Mouse (Mus musculus) E14TG2a.4 (cell line): ENCODE data around the gene Ripk1.

ENCODE experiments used
- H3K27me3 ChIP-seq: 2 replicates; pipeline ENCODE4 v1.6.1; 2014; ENCODE audit warnings: low read length, control low read depth; ENCODE audit not compliant: insufficient read depth
- H3K36me3 ChIP-seq: 2 replicates; pipeline ENCODE4 v1.6.1; 2014; ENCODE audit warnings: low read length, control low read depth; ENCODE audit not compliant: insufficient read depth
- H3K4me1 ChIP-seq: replicated peaks from 2 replicates; pipeline ENCODE4 v1.6.1; 2014; ENCODE audit warnings: low read depth, low read length, control low read depth
- H3K4me3 ChIP-seq: replicated peaks from 2 replicates; pipeline ENCODE4 v1.5.1; 2014; ENCODE audit warnings: mild to moderate bottlenecking, low read length
- H3K9me3 ChIP-seq: 2 replicates; pipeline ENCODE4 v1.6.1; 2014; ENCODE audit warnings: low read length, control low read depth
- CTCF ChIP-seq: conservative IDR thresholded peaks from 2 replicates; pipeline ENCODE4 v1.5.1; 2014; ENCODE audit warnings: low read length
- NANOG ChIP-seq: IDR thresholded peaks from 2 replicates; pipeline ENCODE4 v1.6.1; 2014; ENCODE audit warnings: borderline replicate concordance, low read length, mixed read lengths
- POU5F1 ChIP-seq: IDR thresholded peaks from 2 replicates; pipeline ENCODE4 v1.6.1; 2014; ENCODE audit warnings: low read length, borderline replicate concordance

The Ripk1 gene

GRCm38 (mm10) chr13:34002058-34003006, at the start of gene Ripk1, which contains the start of gene Serpinb6a:
TSS of gene Ripk1 (plus strand) at chr13:34002363.
TSS of gene Serpinb6a (minus strand) at chr13:34002794.
- Histone ChIP-seq H3K9me3 (no peaks in the 10 kb centered on the region), H3K36me3 (no peaks in the 10 kb centered on the region), H3K4me3 (peak within 1 kb of the TSS; percentile 99), H3K4me1 (peaks cover 14% of the 10 kb centered on the region), H3K27me3 (no peaks in the 10 kb centered on the region)
- TF ChIP-seq CTCF (peak; percentile 27; the same call in 1 of the 2 replicates), NANOG (no peak), POU5F1 (no peak)

GRCm38 (mm10) chr13:33952947-33953346, 49.2 kb upstream of the Ripk1 start:
- Histone ChIP-seq H3K4me1 (no peaks in the 10 kb centered on the region), H3K27me3 (no peaks in the 10 kb centered on the region), H3K9me3 (no peaks in the 10 kb centered on the region), H3K4me3 (no peak overlapping the region), H3K36me3 (no peaks in the 10 kb centered on the region)
- TF ChIP-seq POU5F1 = no peak
- TF ChIP-seq CTCF = no peak

GRCm38 (mm10) chr13:33956571-33957421, 45.4 kb upstream of the Ripk1 start:
- H3K9me3 ChIP-seq = 0 out of 2 replicates have a peak, but pooled peaks cover 3% of the 10 kb centered on the region
- H3K36me3 ChIP-seq = no peaks in the 10 kb centered on the region
- no peaks in the 10 kb centered on the region for H3K27me3 ChIP-seq
- TF ChIP-seq POU5F1 (no peak), CTCF (peak; percentile 92)
- no peaks in the 10 kb centered on the region for H3K4me1 ChIP-seq
- H3K4me3 ChIP-seq = no peak overlapping the region

- Histone ChIP-seq H3K4me3 (no peak overlapping the region), H3K27me3 (no peaks in the 10 kb centered on the region), H3K9me3 (0 out of 2 replicates have a peak, but pooled peaks cover 3% of the 10 kb centered on the region), H3K36me3 (no peaks in the 10 kb centered on the region), H3K4me1 (peaks cover 12% of the 10 kb centered on the region)
- TF ChIP-seq POU5F1 = no peak
- no peak for TF ChIP-seq CTCF
- no peak for TF ChIP-seq NANOG
These were observed 42.4 kb upstream of the Ripk1 start for GRCm38 (mm10) chr13:33959771-33960170.

- H3K4me3 ChIP-seq = peak within 1 kb of the TSS; percentile 80
- TF ChIP-seq NANOG (no peak), CTCF (no peak), POU5F1 (no peak)
- 0 out of 2 replicates have a peak, but pooled peaks cover 3% of the 10 kb centered on the region for H3K9me3 ChIP-seq
- H3K36me3 ChIP-seq = 0 out of 2 replicates have a peak, but pooled peaks cover 2% of the 10 kb centered on the region
- no peaks in the 10 kb centered on the region for H3K27me3 ChIP-seq
- H3K4me1 ChIP-seq = peaks cover 40% of the 10 kb centered on the region
These were observed 37.7 kb upstream of the Ripk1 start, which contains the start of gene Nqo2 for GRCm38 (mm10) chr13:33964206-33965046. TSS of gene Nqo2 (plus strand) at chr13:33964687.

GRCm38 (mm10) chr13:33965056-33966024, 36.8 kb upstream of the Ripk1 start:
- Histone ChIP-seq H3K36me3 (0 out of 2 replicates have a peak, but pooled peaks cover 2% of the 10 kb centered on the region), H3K4me1 (peaks cover 49% of the 10 kb centered on the region), H3K9me3 (no peaks in the 10 kb centered on the region), H3K4me3 (peak overlapping the region; percentile 80), H3K27me3 (no peaks in the 10 kb centered on the region)
- no peak for TF ChIP-seq NANOG
- TF ChIP-seq CTCF = no peak
- TF ChIP-seq POU5F1 = no peak

- no peaks in the 10 kb centered on the region for H3K27me3 ChIP-seq
- H3K4me3 ChIP-seq = peak overlapping the region; percentile 80
- TF ChIP-seq POU5F1 (no peak), NANOG (no peak), CTCF (no peak)
These were observed 36.1 kb upstream of the Ripk1 start for GRCm38 (mm10) chr13:33966025-33966412.

More at GRCm38 (mm10) chr13:33966025-33966412, 36.1 kb upstream of the Ripk1 start:
- H3K36me3 ChIP-seq = 0 out of 2 replicates have a peak, but pooled peaks cover 2% of the 10 kb centered on the region
- H3K4me1 ChIP-seq = peaks cover 56% of the 10 kb centered on the region
- H3K9me3 ChIP-seq = no peaks in the 10 kb centered on the region
